Mouse (Mus musculus) testis, adult 2 months (tissue): ENCODE results near the gene Apba2.

Experiments used
- CTCF ChIP-seq: fragments of 200-500 bp; IDR thresholded peaks from 2 replicates; pipeline ENCODE4 v1.5.1; 2012; ENCODE audit warnings: low read depth, mild to moderate bottlenecking, inconsistent platforms, low read length, moderate library complexity; ENCODE audit not compliant: control insufficient read depth, insufficient read depth, insufficient replicate concordance
- POLR2A ChIP-seq: fragments of 200-500 bp; IDR thresholded peaks from 2 replicates; pipeline ENCODE4 v1.6.1; 2012; ENCODE audit warnings: low read depth, mild to moderate bottlenecking, inconsistent platforms, low read length, moderate library complexity; ENCODE audit not compliant: control insufficient read depth

DNA sequence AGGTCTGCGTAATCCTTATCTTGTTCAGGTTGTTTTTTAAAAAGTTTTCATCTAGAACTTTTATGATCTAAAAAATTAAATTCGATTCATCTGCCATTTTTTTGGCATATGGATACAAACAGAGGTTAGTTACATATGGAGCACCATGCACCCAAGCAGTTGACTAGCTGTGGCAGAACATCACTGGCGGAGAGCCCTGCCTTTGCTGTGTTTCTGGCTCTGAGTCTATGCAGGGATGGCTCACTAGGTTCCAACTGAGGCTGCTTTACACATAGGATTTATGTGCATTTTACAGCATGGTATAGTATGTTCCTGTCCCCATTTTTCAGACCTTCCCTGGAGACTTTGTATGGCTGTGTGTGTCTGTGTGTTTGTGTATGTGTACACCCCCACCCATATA, 221.8 kb downstream of the Apba2 start:
- TF ChIP-seq POLR2A = no peak
- TF ChIP-seq CTCF = no peak
